Mouse (Mus musculus) MEL (cell line): ENCODE measurements around the gene Srgap2.

Source experiments
- CTCF ChIP-seq, 3 experiments: IDR thresholded peaks in 2 of 3; conservative IDR thresholded peaks in 1 of 3; 2 replicates each; pipeline ENCODE4 v1.5.1; 2011 to 2012; ENCODE audit warnings: low read length in 3 of 3, low read depth in 2 of 3, mild to moderate bottlenecking in 2 of 3, improper control_type of control experiment in 1 of 3, inconsistent platforms in 1 of 3, mixed read lengths in 1 of 3, moderate library complexity in 1 of 3; ENCODE audit not compliant: control insufficient read depth in 1 of 3, insufficient read depth in 1 of 3, poor library complexity in 1 of 3, severe bottlenecking in 1 of 3
- MAZ ChIP-seq: IDR thresholded peaks from 2 replicates; pipeline ENCODE4 v1.6.1; 2012; ENCODE audit warnings: low read depth, mild to moderate bottlenecking, inconsistent platforms, low read length, improper control_type of control experiment
- POLR2AphosphoS5 ChIP-seq: IDR thresholded peaks from 2 replicates; pipeline ENCODE4 v1.6.1; 2012; ENCODE audit warnings: low read depth, borderline replicate concordance, mild to moderate bottlenecking, inconsistent platforms, low read length, moderate library complexity, mixed read lengths
- ZMIZ1 ChIP-seq: IDR thresholded peaks from 2 replicates; pipeline ENCODE4 v1.6.1; 2012; ENCODE audit warnings: low read depth, mild to moderate bottlenecking, inconsistent platforms, low read length, improper control_type of control experiment, moderate library complexity

GRCm38 (mm10) chr1:131296726-131297125 is 230.4 kb downstream of the Srgap2 start:
- TF ChIP-seq CTCF (IDR thresholded peaks at IDR 0.05 in 2 of 3, conservative IDR thresholded peaks at IDR 0.05 in 1 of 3; ENCODE audit: control insufficient read depth in 1 of 3, insufficient read depth in 1 of 3, low read depth in 2 of 3, low read length in 3 of 3, poor library complexity in 1 of 3, severe bottlenecking in 1 of 3) (no peak), MAZ (no peak), ZMIZ1 (no peak), POLR2AphosphoS5 (no peak)
